Mouse (Mus musculus) neural tube, embryonic 11.5 days (tissue): ENCODE results near the gene Sprr2e. TPM values are rescaled to one million over a fixed set of nuclear protein-coding genes. Genes with fewer than 3 reads are reported as not detected.

Source experiments
- ATAC-seq: fragments of 200-750 bp; cut with Nextera tagmentation; 2 replicates; pipeline ENCODE4 v1.8.0; 2017; ENCODE audit warnings: moderate number of reproducible peaks, mild to moderate bottlenecking, moderate TSS enrichment, moderate library complexity; ENCODE audit not compliant: insufficient read depth, low FRiP score, low TSS enrichment
- DNase-seq: peaks from one replicate; pipeline ENCODE4 v3.0.0-alpha.2; 2015; ENCODE audit warnings: low spot score
- H3K27ac ChIP-seq: fragments of 300-500 bp; sonication (generic); 2 replicates; pipeline ENCODE4 v1.5.1; 2014; ENCODE audit warnings: low read depth, mild to moderate bottlenecking, low read length
- H3K27me3 ChIP-seq: fragments of 300-500 bp; sonication (generic); 2 replicates; pipeline ENCODE4 v1.6.1; 2014; ENCODE audit warnings: mild to moderate bottlenecking, low read length, mixed read lengths; ENCODE audit not compliant: control insufficient read depth, insufficient read depth
- H3K36me3 ChIP-seq: fragments of 300-500 bp; sonication (generic); 2 replicates; pipeline ENCODE4 v1.6.1; 2014; ENCODE audit warnings: mild to moderate bottlenecking, low read length, moderate library complexity, mixed read lengths; ENCODE audit not compliant: control insufficient read depth, insufficient read depth
- H3K4me1 ChIP-seq: fragments of 300-500 bp; sonication (generic); 2 replicates; pipeline ENCODE4 v1.6.1; 2014; ENCODE audit warnings: low read length, mixed read lengths; ENCODE audit not compliant: control insufficient read depth, insufficient read depth
- H3K4me2 ChIP-seq: fragments of 300-500 bp; sonication (generic); 2 replicates; pipeline ENCODE4 v1.6.1; 2014; ENCODE audit warnings: low read depth, mild to moderate bottlenecking, moderate library complexity
- H3K4me3 ChIP-seq: fragments of 300-500 bp; sonication (generic); 2 replicates; pipeline ENCODE4 v1.5.1; 2014; ENCODE audit warnings: low read depth, low read length
- H3K9ac ChIP-seq: fragments of 300-500 bp; sonication (generic); 2 replicates; pipeline ENCODE4 v1.6.1; 2014; ENCODE audit warnings: mild to moderate bottlenecking, low read length
- H3K9me3 ChIP-seq: fragments of 300-500 bp; sonication (generic); 2 replicates; pipeline ENCODE4 v1.6.1; 2016; ENCODE audit warnings: low read length; ENCODE audit not compliant: control insufficient read depth
- WGBS: fragments of 180-500 bp; shearing (Covaris S2); extraction: QIAGEN DNeasy Blood & Tissue Kit; methylation state at CpG from one replicate; pipeline ENCODE4 v1.1.7; 2014; 5-methylcytosine and 5-hydroxymethylcytosine counted together
- polyA plus RNA-seq: library from polyadenylated mRNA; unstranded; fragments of >200 nt; fragmentation: Nextera tagmentation; extraction: Ambion mirVana; gene quantifications from 2 replicates; pipeline ENCODE4 v1.2.1, GENCODE M21; 2014

Gene Sprr2e
- polyA plus RNA-seq, 1 experiment from 2014 or later: not detected

- WGBS: 76% methylated on average over 1 of the region's 1 CpGs
- Histone ChIP-seq H3K4me1 (no peaks in the 10 kb centered on the region), H3K9ac (no peak within 1 kb of the TSS), H3K4me3 (no peak within 1 kb of the TSS), H3K27ac (no peak within 1 kb of the TSS), H3K27me3 (no peaks in the 10 kb centered on the region), H3K4me2 (no peak within 1 kb of the TSS), H3K36me3 (no peaks in the 10 kb centered on the region), H3K9me3 (no peaks in the 10 kb centered on the region)
- no peak for DNase-seq
- no peak for ATAC-seq
These were observed 33.4 kb downstream of the Sprr2e start, which contains the start of gene Sprr2h for GRCm38 (mm10) chr3:92385385-92385784. TSS of gene Sprr2h (plus strand) at chr3:92385685.

- H3K9ac ChIP-seq: no peak overlapping the region
- no peak overlapping the region for H3K27ac ChIP-seq
- no peaks in the 10 kb centered on the region for H3K9me3 ChIP-seq
- WGBS: 64% methylated on average over 1 of the region's 1 CpGs
- H3K4me2 ChIP-seq: no peak overlapping the region
- no peak for ATAC-seq
- no peak overlapping the region for H3K4me3 ChIP-seq
- H3K27me3 ChIP-seq: no peaks in the 10 kb centered on the region
- no peaks in the 10 kb centered on the region for H3K4me1 ChIP-seq
- DNase-seq: no peak
- H3K36me3 ChIP-seq: no peaks in the 10 kb centered on the region
These were observed 42.4 kb downstream of the Sprr2e start for GRCm38 (mm10) chr3:92394301-92394700.

Other genes starting within 250 kb of the Sprr2e start
- gene Prr9, start 228.2 kb upstream of the Sprr2e start, polyA plus RNA-seq: not detected in 2 replicates
- gene Lelp1, start 209.4 kb upstream of the Sprr2e start, polyA plus RNA-seq: not detected in 2 replicates
- gene Sprr2a1, start 136.3 kb upstream of the Sprr2e start, polyA plus RNA-seq: not detected in 2 replicates
- 0.89 and 2.5 TPM in 2 replicates for gene Sprr2a2, start 136.2 kb upstream of the Sprr2e start, polyA plus RNA-seq
- not detected in 2 replicates for gene Sprr2a3, start 66.7 kb upstream of the Sprr2e start, polyA plus RNA-seq
- 0.54 TPM in 1 of 2 replicates, not detected in the other for gene Sprr2b, start 35.5 kb upstream of the Sprr2e start, polyA plus RNA-seq
- not detected in 2 replicates for gene Sprr2d, start 13.0 kb upstream of the Sprr2e start, polyA plus RNA-seq
- not detected in 2 replicates for gene Sprr2f, start 13.0 kb downstream of the Sprr2e start, polyA plus RNA-seq
- not detected in 2 replicates for gene Sprr2h, start 33.5 kb downstream of the Sprr2e start, polyA plus RNA-seq
- not detected in 2 replicates for gene Sprr2i, start 55.8 kb downstream of the Sprr2e start, polyA plus RNA-seq
- not detected in 2 replicates for gene Sprr2j-ps, start 65.9 kb downstream of the Sprr2e start, polyA plus RNA-seq
- gene Gm9774, start 77.3 kb downstream of the Sprr2e start, polyA plus RNA-seq: 4.9 and 8.9 TPM in 2 replicates
- gene Sprr2k, start 80.4 kb downstream of the Sprr2e start, polyA plus RNA-seq: not detected in 2 replicates
- gene Sprr1b, start 86.6 kb downstream of the Sprr2e start, polyA plus RNA-seq: not detected in 2 replicates
- not detected in 2 replicates for gene Sprr3, start 106.6 kb downstream of the Sprr2e start, polyA plus RNA-seq
- not detected in 2 replicates for gene Sprr1a, start 133.8 kb downstream of the Sprr2e start, polyA plus RNA-seq
- not detected in 2 replicates for gene Sprr4, start 148.3 kb downstream of the Sprr2e start, polyA plus RNA-seq
- gene 2310046K23Rik, start 182.4 kb downstream of the Sprr2e start, polyA plus RNA-seq: not detected in 2 replicates
- gene Ivl, start 221.6 kb downstream of the Sprr2e start, polyA plus RNA-seq: not detected in 2 replicates
- gene Smcp, start 236.9 kb downstream of the Sprr2e start, polyA plus RNA-seq: not detected in 2 replicates